In the genomic region with DNA sequence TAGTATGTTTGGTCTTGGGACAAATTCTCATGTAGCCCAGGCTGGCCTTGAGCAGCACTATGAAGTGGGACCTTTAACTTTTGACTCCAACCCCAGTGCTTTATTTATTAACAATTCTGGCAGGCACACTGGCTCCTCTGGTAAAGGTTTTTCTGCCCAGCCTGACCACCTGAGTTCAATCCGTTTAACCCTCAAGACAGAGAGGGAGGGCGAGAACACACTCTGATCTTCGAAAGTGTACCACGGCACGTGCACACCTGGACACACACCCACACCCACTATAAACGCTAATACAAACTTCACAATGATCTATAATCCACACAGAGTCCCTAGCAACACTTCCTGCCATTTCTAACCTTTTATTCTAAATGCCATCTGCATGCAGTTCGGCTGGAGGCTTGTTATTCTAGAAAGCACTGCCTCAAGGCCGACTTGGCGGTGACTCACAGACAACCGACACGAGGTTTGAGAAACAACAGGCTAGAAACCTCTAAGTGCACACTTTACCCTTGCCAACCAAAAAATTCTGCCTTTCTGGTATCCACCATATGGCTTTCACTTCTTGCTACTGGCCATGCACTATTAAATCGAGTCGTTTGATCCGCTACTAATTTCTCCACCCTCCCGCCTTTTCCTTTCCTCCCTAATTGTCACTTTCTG, we compare ENCODE assay signal across 8 mouse cellular contexts. TPM values are rescaled to one million over a fixed set of nuclear protein-coding genes. Genes with fewer than 3 reads are reported as not detected.
DNase-seq lines count a peak whose midpoint lies in the region; ATAC-seq and TF ChIP-seq lines count a peak whose summit lies in the region.

No protein-coding gene starts in this region.

- no peak for DNase-seq in gastrocnemius, adult 2 months
- no peak for DNase-seq in gastrocnemius, adult 18-20 months (ENCODE audit: low spot score)
- peak; percentile 20 for DNase-seq in urinary bladder, postnatal 14 days (ENCODE audit: low spot score)
- DNase-seq in urinary bladder, postnatal 10 days (ENCODE audit: low spot score), result no peak
- no peak for DNase-seq in liver, embryonic 14.5 days (ENCODE audit: low read depth in 3 of 3, low spot score in 3 of 3)
- DNase-seq in thymus, postnatal 4 days, result peak; percentile 35
- no peak for DNase-seq in frontal cortex, postnatal 10 days (ENCODE audit: low spot score in 2 of 2)

- TF ChIP-seq EP300 in liver, embryonic 14.5 days (IDR thresholded peaks at IDR 0.05; ENCODE audit: low read depth), result no peak

- H3K9ac ChIP-seq in heart, embryonic 16.5 days (ENCODE audit: low read length), result peak overlapping the region; percentile 93
- peak overlapping the region; percentile 91 for H3K9ac ChIP-seq in liver, embryonic 14.5 days (replicated peaks)

- peaks cover 11% of the 10 kb centered on the region for H3K36me3 ChIP-seq in heart, embryonic 16.5 days (ENCODE audit: control insufficient read depth, insufficient read depth)
- H3K36me3 ChIP-seq in liver, embryonic 14.5 days (replicated peaks; ENCODE audit: control insufficient read depth, insufficient read depth, low read depth), result peaks cover 23% of the 10 kb centered on the region

- TF ChIP-seq CTCF in gastrocnemius, adult 2 months (IDR thresholded peaks at IDR 0.05), result no peak
- no peak for TF ChIP-seq CTCF in liver, embryonic 14.5 days (IDR thresholded peaks at IDR 0.05; ENCODE audit: low read depth)

- peaks cover 10% of the 10 kb centered on the region for H3K4me1 ChIP-seq in heart, embryonic 16.5 days (ENCODE audit: control insufficient read depth, insufficient read depth, low read length)
- peaks cover 6 to 11% of the 10 kb centered on the region in 2 experiments for H3K4me1 ChIP-seq in liver, embryonic 14.5 days (replicated peaks; ENCODE audit: control insufficient read depth in 2 of 2, insufficient read depth in 2 of 2, low read length in 1 of 2)

- H3K27ac ChIP-seq in gastrocnemius, adult 2 months, result peak overlapping the region; percentile 84
- H3K27ac ChIP-seq in heart, embryonic 16.5 days (ENCODE audit: low read length), result peak overlapping the region; percentile 74
- peak overlapping the region; percentile 47 for H3K27ac ChIP-seq in liver, embryonic 14.5 days

- H3K27me3 ChIP-seq in heart, embryonic 16.5 days (ENCODE audit: control insufficient read depth, insufficient read depth, low read length), result no peaks in the 10 kb centered on the region
- H3K27me3 ChIP-seq in liver, embryonic 14.5 days (ENCODE audit: control insufficient read depth, insufficient read depth, low read length), result no peaks in the 10 kb centered on the region

- H3K4me3 ChIP-seq in gastrocnemius, adult 2 months, result peak overlapping the region; percentile 96
- peak overlapping the region; percentile 98 for H3K4me3 ChIP-seq in heart, embryonic 16.5 days (ENCODE audit: low read length)
- H3K4me3 ChIP-seq in liver, embryonic 14.5 days (ENCODE audit: insufficient read depth in 1 of 2, low read depth in 2 of 2, low read length in 2 of 2), result peak overlapping the region; percentile 73 to 76

- peak; percentile 24; the same call in 1 of the 2 replicates for ATAC-seq in heart, embryonic 16.5 days (replicated peaks; ENCODE audit: extremely low read depth, insufficient read depth, low FRiP score)
- no peak for ATAC-seq in liver, embryonic 14.5 days (ENCODE audit: insufficient read depth)

- WGBS in heart, embryonic 16.5 days, result 13% methylated on average over 15 of the region's 15 CpGs
- 4% methylated on average over 15 of the region's 15 CpGs for WGBS in liver, embryonic 14.5 days (ENCODE audit: insufficient replicate concordance)

- H3K9me3 ChIP-seq in heart, embryonic 16.5 days (replicated peaks; ENCODE audit: control insufficient read depth, low read length), result no peaks in the 10 kb centered on the region
- H3K9me3 ChIP-seq in liver, embryonic 14.5 days (ENCODE audit: control insufficient read depth, low read length), result no peaks in the 10 kb centered on the region

- intact Hi-C loops in gastrocnemius, adult 2 months (cut with DNase I), result no loop called here

- H3K4me2 ChIP-seq in heart, embryonic 16.5 days (ENCODE audit: low read depth, low read length), result peak overlapping the region; percentile 96
- peak overlapping the region; percentile 93 for H3K4me2 ChIP-seq in liver, embryonic 14.5 days (ENCODE audit: low read depth)

RNA-seq across cellular contexts. Expression of gene Umps, which starts 0.8 kb away (rescaled TPM):
- 1 to 10 TPM; 5.3 to 7.3 TPM for total RNA-seq in gastrocnemius, adult 2 months (2021)
- 1 to 10 TPM; 5.8 to 6.8 TPM for total RNA-seq in gastrocnemius, adult 18-20 months (2021)
- polyA plus RNA-seq in heart, embryonic 16.5 days (2015; fragmentation: Nextera tagmentation; extraction: Ambion mirVana), result 29.4 and 30.7 TPM in 2 replicates
- polyA plus RNA-seq in liver, embryonic 14.5 days (2012; rRNA removed), result 15.2 and 23.7 TPM in 2 replicates
- polyA plus RNA-seq in liver, embryonic 14.5 days (2014; fragmentation: Nextera tagmentation; extraction: Ambion mirVana), result 38.9 and 40.2 TPM in 2 replicates

Comparison
In these comparisons a context has a peak if more than half of its experiments do, and no peak if none do; other contexts are left out.
1. DNase-seq: peak in urinary bladder, postnatal 14 days (single experiment) and thymus, postnatal 4 days (single experiment); none in gastrocnemius, adult 2 months (single experiment), gastrocnemius, adult 18-20 months (single experiment), urinary bladder, postnatal 10 days (single experiment), liver, embryonic 14.5 days (0 of 3) and frontal cortex, postnatal 10 days (0 of 2).
2. Peak in every context shown above with its lines, with median percentiles within 50 percentile points of each other: H3K27ac ChIP-seq and H3K4me3 ChIP-seq.